Mouse (Mus musculus) intestine, embryonic 14.5 days (tissue): ENCODE measurements around the gene Hspb8. TPM values are rescaled to one million over a fixed set of nuclear protein-coding genes. Genes with fewer than 3 reads are reported as not detected.

Experiments
- ATAC-seq: fragments of 200-750 bp; cut with Nextera tagmentation; replicated peaks from 2 replicates; pipeline ENCODE4 v1.8.0; 2017; ENCODE audit warnings: low read depth, moderate number of reproducible peaks, moderate TSS enrichment, moderate library complexity; ENCODE audit not compliant: low FRiP score, low TSS enrichment
- DNase-seq: peaks from one replicate; pipeline ENCODE4 v3.0.0-alpha.2; 2018; ENCODE audit warnings: low spot score
- H3K27ac ChIP-seq: fragments of 300-500 bp; sonication (generic); 2 replicates; pipeline ENCODE4 v1.5.1; 2014; ENCODE audit warnings: low read depth, mild to moderate bottlenecking, control low read depth
- H3K27me3 ChIP-seq: fragments of 300-500 bp; sonication (generic); replicated peaks from 2 replicates; pipeline ENCODE4 v1.6.1; 2014; ENCODE audit warnings: low read length, control low read depth; ENCODE audit not compliant: control insufficient read depth, insufficient read depth
- H3K36me3 ChIP-seq: fragments of 300-500 bp; sonication (generic); 2 replicates; pipeline ENCODE4 v1.6.1; 2014; ENCODE audit warnings: low read length, control low read depth; ENCODE audit not compliant: control insufficient read depth, insufficient read depth
- H3K4me1 ChIP-seq: fragments of 300-500 bp; sonication (generic); replicated peaks from 2 replicates; pipeline ENCODE4 v1.6.1; 2014; ENCODE audit warnings: low read length, control low read depth, mixed read lengths; ENCODE audit not compliant: control insufficient read depth, insufficient read depth
- H3K4me2 ChIP-seq: fragments of 300-500 bp; sonication (generic); 2 replicates; pipeline ENCODE4 v1.6.1; 2014; ENCODE audit warnings: low read length
- H3K4me3 ChIP-seq: fragments of 300-500 bp; sonication (generic); 2 replicates; pipeline ENCODE4 v1.5.1; 2014; ENCODE audit warnings: low read depth, low read length, control low read depth, mixed read lengths
- H3K9ac ChIP-seq: fragments of 300-500 bp; sonication (generic); 2 replicates; pipeline ENCODE4 v1.6.1; 2014; ENCODE audit warnings: mild to moderate bottlenecking, low read length
- H3K9me3 ChIP-seq: fragments of 300-500 bp; sonication (generic); 2 replicates; pipeline ENCODE4 v1.6.1; 2016; ENCODE audit warnings: low read length, control low read depth; ENCODE audit not compliant: control insufficient read depth
- WGBS: fragments of 180-500 bp; shearing (Covaris S2); extraction: QIAGEN DNeasy Blood & Tissue Kit; methylation state at CpG from one replicate; pipeline ENCODE4 v1.1.7; 2014; 5-methylcytosine and 5-hydroxymethylcytosine counted together
- polyA plus RNA-seq: library from polyadenylated mRNA; unstranded; fragments of >200 nt; fragmentation: Nextera tagmentation; extraction: Ambion mirVana; gene quantifications from 2 replicates; pipeline ENCODE4 v1.2.1, GENCODE M21; 2014

The Hspb8 gene
- 9.5 and 11.2 TPM in 2 replicates for polyA plus RNA-seq

- Histone ChIP-seq H3K4me2 (peak within 1 kb of the TSS; percentile 52), H3K4me3 (peak within 1 kb of the TSS; percentile 31), H3K36me3 (no peaks in the 10 kb centered on the region), H3K9ac (peak within 1 kb of the TSS; percentile 48), H3K27me3 (no peaks in the 10 kb centered on the region), H3K27ac (peak within 1 kb of the TSS; percentile 24; the same call in 1 of the 2 replicates), H3K9me3 (no peaks in the 10 kb centered on the region), H3K4me1 (peaks cover 19% of the 10 kb centered on the region)
- WGBS = 1% methylated on average over 20 of the region's 20 CpGs
- DNase-seq (peak; percentile 80), ATAC-seq (peak; percentile 74)
These were observed at the start of gene Hspb8 for GRCm38 (mm10) chr5:116422699-116423201. Gene Hspb8 (minus strand): TSS chr5:116422864.

- Histone ChIP-seq H3K9ac (no peak overlapping the region), H3K4me2 (no peak overlapping the region), H3K4me3 (no peak overlapping the region), H3K4me1 (0 out of 2 replicates have a peak, but pooled peaks cover 3% of the 10 kb centered on the region), H3K36me3 (no peaks in the 10 kb centered on the region), H3K9me3 (peaks cover 10% of the 10 kb centered on the region; the same call in 1 of the 2 replicates), H3K27ac (no peak overlapping the region), H3K27me3 (no peaks in the 10 kb centered on the region)
- no peak for DNase-seq
- ATAC-seq = no peak
- WGBS = 57% methylated on average over 11 of the region's 11 CpGs
These were observed 38.8 kb upstream of the Hspb8 start for GRCm38 (mm10) chr5:116461354-116462042.

- Histone ChIP-seq H3K27ac (no peak overlapping the region), H3K9me3 (no peaks in the 10 kb centered on the region; the same call in 1 of the 2 replicates), H3K27me3 (no peaks in the 10 kb centered on the region), H3K9ac (no peak overlapping the region), H3K4me3 (no peak overlapping the region), H3K4me2 (no peak overlapping the region), H3K36me3 (no peaks in the 10 kb centered on the region), H3K4me1 (0 out of 2 replicates have a peak, but pooled peaks cover 3% of the 10 kb centered on the region)
- 78% methylated on average over 2 of the region's 2 CpGs for WGBS
- ATAC-seq (no peak), DNase-seq (no peak)
These were observed 37.3 kb upstream of the Hspb8 start for GRCm38 (mm10) chr5:116459970-116460369.

GRCm38 (mm10) chr5:116457791-116458190, 35.1 kb upstream of the Hspb8 start:
- no peaks in the 10 kb centered on the region for H3K36me3 ChIP-seq
- H3K27me3 ChIP-seq = no peaks in the 10 kb centered on the region
- no peak overlapping the region for H3K4me3 ChIP-seq
- 89% methylated on average over 7 of the region's 7 CpGs for WGBS
- no peak overlapping the region for H3K27ac ChIP-seq
- H3K4me1 ChIP-seq = 0 out of 2 replicates have a peak, but pooled peaks cover 3% of the 10 kb centered on the region
- DNase-seq = no peak
- no peak for ATAC-seq
- H3K9ac ChIP-seq = no peak overlapping the region
- no peaks in the 10 kb centered on the region for H3K9me3 ChIP-seq
- no peak overlapping the region for H3K4me2 ChIP-seq

- DNase-seq = no peak
- Histone ChIP-seq H3K9me3 (no peaks in the 10 kb centered on the region), H3K36me3 (no peaks in the 10 kb centered on the region), H3K4me1 (0 out of 2 replicates have a peak, but pooled peaks cover 3% of the 10 kb centered on the region), H3K9ac (no peak overlapping the region), H3K27me3 (no peaks in the 10 kb centered on the region), H3K27ac (no peak overlapping the region), H3K4me2 (peak overlapping the region; percentile 2; the same call in 1 of the 2 replicates), H3K4me3 (no peak overlapping the region)
- no peak for ATAC-seq
- WGBS = 30% methylated on average over 10 of the region's 10 CpGs
These were observed 34.3 kb upstream of the Hspb8 start for GRCm38 (mm10) chr5:116456796-116457515.

GRCm38 (mm10) chr5:116453401-116453851, 30.8 kb upstream of the Hspb8 start:
- Histone ChIP-seq H3K27me3 (no peaks in the 10 kb centered on the region), H3K36me3 (no peaks in the 10 kb centered on the region), H3K27ac (no peak overlapping the region), H3K9ac (peak overlapping the region; percentile 22; the same call in 1 of the 2 replicates), H3K4me2 (peak overlapping the region; percentile 45), H3K9me3 (no peaks in the 10 kb centered on the region), H3K4me3 (peak overlapping the region; percentile 20), H3K4me1 (peaks cover 5% of the 10 kb centered on the region; the same call in 1 of the 2 replicates)
- ATAC-seq (0 out of 2 replicates have a peak, but pooled peaks have one; percentile 40), DNase-seq (peak; percentile 81)
- WGBS = 3% methylated on average over 27 of the region's 27 CpGs

- H3K9ac ChIP-seq = no peak overlapping the region
These were observed 28.2 kb upstream of the Hspb8 start for GRCm38 (mm10) chr5:116450901-116451300.

GRCm38 (mm10) chr5:116449522-116450225, 27.0 kb upstream of the Hspb8 start:
- Histone ChIP-seq H3K4me1 (peaks cover 8% of the 10 kb centered on the region; the same call in 1 of the 2 replicates), H3K9ac (no peak overlapping the region), H3K4me2 (no peak overlapping the region), H3K27ac (no peak overlapping the region), H3K27me3 (no peaks in the 10 kb centered on the region), H3K36me3 (no peaks in the 10 kb centered on the region), H3K4me3 (no peak overlapping the region), H3K9me3 (no peaks in the 10 kb centered on the region)
- WGBS = 57% methylated on average over 8 of the region's 8 CpGs
- ATAC-seq (no peak), DNase-seq (no peak)

More at GRCm38 (mm10) chr5:116450901-116451300, 28.2 kb upstream of the Hspb8 start:
- no peaks in the 10 kb centered on the region for H3K27me3 ChIP-seq
- H3K4me1 ChIP-seq = peaks cover 8% of the 10 kb centered on the region; the same call in 1 of the 2 replicates
- WGBS = 78% methylated on average over 8 of the region's 8 CpGs
- ATAC-seq = no peak
- no peaks in the 10 kb centered on the region for H3K36me3 ChIP-seq
- H3K4me2 ChIP-seq = no peak overlapping the region
- no peak overlapping the region for H3K4me3 ChIP-seq
- DNase-seq = no peak
- H3K27ac ChIP-seq = no peak overlapping the region
- H3K9me3 ChIP-seq = no peaks in the 10 kb centered on the region
